Mouse (Mus musculus) MEL (cell line): ENCODE measurements around the gene Pfn1. TPM values are rescaled to one million over a fixed set of nuclear protein-coding genes. Genes with fewer than 3 reads are reported as not detected.

ENCODE experiments used
- MAFK ChIP-seq: IDR thresholded peaks from 2 replicates; pipeline ENCODE4 v1.6.1; 2011; ENCODE audit warnings: low read depth, mild to moderate bottlenecking, low read length, improper control_type of control experiment, borderline replicate concordance
- polyA plus RNA-seq, 2 experiments: library from polyadenylated mRNA; stranded (reverse) in 1 of 2; unstranded in 1 of 2; fragments of >175 nt in 1 of 2; fragments of >200 nt in 1 of 2; gene quantifications; 2 replicates each; pipeline versions ENCODE4 v1.2.1 to v1.2.4; 2012; ENCODE audit warnings: low replicate concordance in 2 of 2, low read depth in 1 of 2; ENCODE audit not compliant: insufficient read length in 2 of 2, insufficient read depth in 1 of 2, missing spikeins in 1 of 2
- total RNA-seq: library from RNA; depleted of rRNA; stranded (reverse); fragments of 300-350 nt; gene quantifications from 2 replicates; pipeline ENCODE4 v1.2.3, GENCODE M21; 2012; rRNA removed

Pfn1 gene
- total and polyA plus RNA-seq, 3 experiments = 1,332 to 5,980 (median 2,392) TPM

DNA sequence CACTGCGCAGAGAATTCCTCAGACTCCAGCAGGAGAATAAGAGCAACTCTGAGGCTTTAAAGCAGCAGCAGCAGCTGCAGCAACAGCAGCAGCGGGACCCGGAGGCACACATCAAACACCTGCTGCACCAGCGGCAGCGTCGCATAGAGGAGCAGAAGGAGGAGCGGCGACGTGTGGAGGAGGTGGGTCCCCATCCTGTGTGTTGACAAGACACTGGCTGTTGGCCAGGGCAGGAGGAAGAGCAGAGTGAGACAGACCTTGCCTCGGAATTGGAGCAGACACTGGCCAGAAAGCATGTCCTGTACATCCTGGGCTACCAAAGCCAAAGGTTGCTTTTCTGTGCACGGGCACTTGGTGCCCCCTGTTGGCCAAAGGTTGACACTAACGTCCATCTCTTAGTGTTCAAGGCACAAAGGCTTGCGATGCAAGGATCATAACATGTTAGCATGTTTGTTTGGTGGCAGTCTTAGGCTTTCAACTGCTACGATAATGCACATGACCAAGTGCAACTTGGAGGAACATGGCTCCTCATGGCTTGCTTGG, 49.3 kb downstream of the Pfn1 start (continued):
- TF ChIP-seq MAFK = no peak

Other genes starting within 250 kb of the Pfn1 start
- 46.4 and 50.6 TPM in 2 replicates for gene Pelp1, start 244.6 kb downstream of the Pfn1 start, total RNA-seq
- gene Pelp1, start 244.6 kb downstream of the Pfn1 start, polyA plus RNA-seq = 10 to 100 TPM in 1 of 2 experiments, not detected in 1; 70.1 TPM
- gene Arrb2, start 222.0 kb downstream of the Pfn1 start, total RNA-seq = 200 and 241 TPM in 2 replicates
- gene Arrb2, start 222.0 kb downstream of the Pfn1 start, polyA plus RNA-seq = 100 to 1,000 TPM in 1 of 2 experiments, not detected in 1; 272 TPM
- 43.0 and 43.3 TPM in 2 replicates for gene Med11, start 202.7 kb downstream of the Pfn1 start, total RNA-seq
- gene Med11, start 202.7 kb downstream of the Pfn1 start, polyA plus RNA-seq = 10 to 100 TPM in 1 of 2 experiments, not detected in 1; 40.0 TPM
- gene Zmynd15, start 195.2 kb downstream of the Pfn1 start, total RNA-seq = not detected in 2 replicates
- gene Zmynd15, start 195.2 kb downstream of the Pfn1 start, polyA plus RNA-seq = under 1 TPM in 1 of 2 experiments, not detected in 1; 0.14 TPM
- not detected in 2 replicates for gene Cxcl16, start 194.7 kb downstream of the Pfn1 start, total RNA-seq
- gene Cxcl16, start 194.7 kb downstream of the Pfn1 start, polyA plus RNA-seq = not detected
- gene Tm4sf5, start 149.4 kb downstream of the Pfn1 start, total RNA-seq = 0.27 TPM in 1 of 2 replicates, not detected in the other
- gene Tm4sf5, start 149.4 kb downstream of the Pfn1 start, polyA plus RNA-seq = under 1 TPM in 1 of 2 experiments, not detected in 1; 0.21 TPM
- not detected in 2 replicates for gene Vmo1, start 140.0 kb downstream of the Pfn1 start, total RNA-seq
- gene Vmo1, start 140.0 kb downstream of the Pfn1 start, polyA plus RNA-seq = not detected
- not detected in 2 replicates for gene Gltpd2, start 135.4 kb downstream of the Pfn1 start, total RNA-seq
- gene Gltpd2, start 135.4 kb downstream of the Pfn1 start, polyA plus RNA-seq = under 1 TPM in 1 of 2 experiments, not detected in 1; 0.06 TPM
- 602 and 671 TPM in 2 replicates for gene Psmb6, start 129.3 kb downstream of the Pfn1 start, total RNA-seq
- 100 to 1,000 TPM in 1 of 2 experiments, not detected in 1; 462 TPM for gene Psmb6, start 129.3 kb downstream of the Pfn1 start, polyA plus RNA-seq
- not detected in 2 replicates for gene Gm40193, start 121.7 kb downstream of the Pfn1 start, total RNA-seq
- gene Gm40193, start 121.7 kb downstream of the Pfn1 start, polyA plus RNA-seq = not detected
- gene Pld2, start 114.6 kb downstream of the Pfn1 start, total RNA-seq = 0.07 and 0.15 TPM in 2 replicates
- under 1 TPM in 1 of 2 experiments, not detected in 1; 0.39 TPM for gene Pld2, start 114.6 kb downstream of the Pfn1 start, polyA plus RNA-seq
- gene Mink1, start 91.8 kb downstream of the Pfn1 start, total RNA-seq = 25.0 and 33.8 TPM in 2 replicates
- gene Mink1, start 91.8 kb downstream of the Pfn1 start, polyA plus RNA-seq = 100 to 1,000 TPM in 1 of 2 experiments, 10 to 100 TPM in 1; 57.3 to 230 TPM
- not detected in 2 replicates for gene 4930544D05Rik, start 38.8 kb downstream of the Pfn1 start, total RNA-seq
- gene 4930544D05Rik, start 38.8 kb downstream of the Pfn1 start, polyA plus RNA-seq = under 1 TPM in 1 of 2 experiments, not detected in 1; 0.10 TPM
- gene Chrne, start 35.4 kb downstream of the Pfn1 start, total RNA-seq = 0.54 TPM in 1 of 2 replicates, not detected in the other
- gene Chrne, start 35.4 kb downstream of the Pfn1 start, polyA plus RNA-seq = under 1 TPM in 1 of 2 experiments, not detected in 1; 0.33 TPM
- gene Gp1ba, start 15.5 kb downstream of the Pfn1 start, total RNA-seq = 0.98 and 1.6 TPM in 2 replicates
- gene Gp1ba, start 15.5 kb downstream of the Pfn1 start, polyA plus RNA-seq = 1 to 10 TPM in 1 of 2 experiments, not detected in 1; 5.0 TPM
- gene Rnf167, start 7.4 kb downstream of the Pfn1 start, total RNA-seq = 30.4 and 31.4 TPM in 2 replicates
- gene Rnf167, start 7.4 kb downstream of the Pfn1 start, polyA plus RNA-seq = 10 to 100 TPM in 1 of 2 experiments, not detected in 1; 44.4 TPM
- gene Slc25a11, start 7.2 kb downstream of the Pfn1 start, total RNA-seq = 96.3 and 104 TPM in 2 replicates
- gene Slc25a11, start 7.2 kb downstream of the Pfn1 start, polyA plus RNA-seq = 100 to 1,000 TPM; 114 to 145 TPM
- 12.9 and 14.2 TPM in 2 replicates for gene Eno3, start 2.6 kb upstream of the Pfn1 start, total RNA-seq
- 10 to 100 TPM in 1 of 2 experiments, not detected in 1; 16.8 TPM for gene Eno3, start 2.6 kb upstream of the Pfn1 start, polyA plus RNA-seq
- 76.4 and 81.0 TPM in 2 replicates for gene Spag7, start 14.8 kb upstream of the Pfn1 start, total RNA-seq
- 10 to 100 TPM in 1 of 2 experiments, not detected in 1; 99.6 TPM for gene Spag7, start 14.8 kb upstream of the Pfn1 start, polyA plus RNA-seq
- gene Camta2, start 33.5 kb upstream of the Pfn1 start, total RNA-seq = 1.9 and 2.8 TPM in 2 replicates
- 10 to 100 TPM in 1 of 2 experiments, not detected in 1; 15.0 TPM for gene Camta2, start 33.5 kb upstream of the Pfn1 start, polyA plus RNA-seq
- 0.35 and 0.46 TPM in 2 replicates for gene Inca1, start 45.5 kb upstream of the Pfn1 start, total RNA-seq
- gene Inca1, start 45.5 kb upstream of the Pfn1 start, polyA plus RNA-seq = 1 to 10 TPM in 1 of 2 experiments, not detected in 1; 2.2 TPM
- gene Kif1c, start 45.9 kb upstream of the Pfn1 start, total RNA-seq = 19.8 and 20.3 TPM in 2 replicates
- gene Kif1c, start 45.9 kb upstream of the Pfn1 start, polyA plus RNA-seq = 10 to 100 TPM in 1 of 2 experiments, not detected in 1; 21.7 TPM
- gene Zfp3, start 109.6 kb upstream of the Pfn1 start, total RNA-seq = 1.5 TPM in 2 replicates
- gene Zfp3, start 109.6 kb upstream of the Pfn1 start, polyA plus RNA-seq = 1 to 10 TPM in 1 of 2 experiments, not detected in 1; 1.9 TPM
- not detected in 2 replicates for gene Scimp, start 157.9 kb upstream of the Pfn1 start, total RNA-seq
- not detected for gene Scimp, start 157.9 kb upstream of the Pfn1 start, polyA plus RNA-seq
- 34.3 and 35.6 TPM in 2 replicates for gene Rabep1, start 190.1 kb upstream of the Pfn1 start, total RNA-seq
- gene Rabep1, start 190.1 kb upstream of the Pfn1 start, polyA plus RNA-seq = 10 to 100 TPM; 24.2 to 72.2 TPM